Mouse (Mus musculus): ENCODE measurements around the gene Cdc14a.

DNA sequence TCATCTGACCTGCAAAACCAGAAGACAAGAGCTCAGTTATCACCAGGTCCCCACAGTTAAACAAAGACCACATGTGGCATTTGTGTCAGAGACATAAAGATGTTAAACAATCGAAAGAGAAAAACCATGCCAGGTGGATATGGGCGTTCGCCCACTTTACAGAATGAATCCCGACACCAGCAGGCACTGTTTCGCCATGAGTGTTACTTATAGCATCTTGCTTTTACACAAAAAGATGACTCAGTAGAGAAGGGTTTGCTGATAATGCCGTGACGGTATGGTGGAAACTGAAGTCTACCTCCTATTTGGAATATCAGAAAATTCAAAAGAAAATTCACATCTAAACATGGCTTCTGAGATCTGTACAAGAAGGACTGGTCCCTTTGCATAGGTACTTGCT lies 126.7 kb downstream of the Cdc14a start:
- TF ChIP-seq POLR2A (IDR thresholded peaks at IDR 0.05; ENCODE audit: extremely low read depth, insufficient read depth, low read length) (no peak), CTCF (IDR thresholded peaks at IDR 0.05; ENCODE audit: extremely low read depth, insufficient read depth, low read length) (no peak)
